Mouse (Mus musculus): ENCODE results near the gene Fcna.
A peak's percentile ranks its signal among the peaks of the same experiment; 100 is the strongest.

The Fcna gene

DNA sequence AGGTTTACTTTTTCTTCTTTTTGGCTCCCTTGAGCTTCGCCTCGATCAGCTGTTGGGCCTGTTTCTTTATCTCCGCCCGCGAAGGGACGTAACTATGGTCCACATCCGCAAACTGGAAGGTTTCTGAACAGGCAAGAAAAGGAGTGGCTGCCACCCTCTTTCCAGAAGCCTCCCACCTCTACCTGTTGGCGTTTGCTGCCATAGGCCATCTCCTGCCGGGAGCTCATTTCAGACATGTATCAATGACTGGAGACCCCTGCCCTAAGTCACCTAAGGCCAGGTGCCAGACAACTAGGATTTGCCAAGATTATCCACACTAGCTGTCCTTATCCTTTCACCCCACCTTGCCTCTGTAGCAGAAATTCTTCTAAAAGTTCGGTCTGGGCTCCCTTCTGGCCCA, 19.2 kb downstream of the Fcna start:
- no peak for DNase-seq (ENCODE audit: low read depth, low spot score)

DNA sequence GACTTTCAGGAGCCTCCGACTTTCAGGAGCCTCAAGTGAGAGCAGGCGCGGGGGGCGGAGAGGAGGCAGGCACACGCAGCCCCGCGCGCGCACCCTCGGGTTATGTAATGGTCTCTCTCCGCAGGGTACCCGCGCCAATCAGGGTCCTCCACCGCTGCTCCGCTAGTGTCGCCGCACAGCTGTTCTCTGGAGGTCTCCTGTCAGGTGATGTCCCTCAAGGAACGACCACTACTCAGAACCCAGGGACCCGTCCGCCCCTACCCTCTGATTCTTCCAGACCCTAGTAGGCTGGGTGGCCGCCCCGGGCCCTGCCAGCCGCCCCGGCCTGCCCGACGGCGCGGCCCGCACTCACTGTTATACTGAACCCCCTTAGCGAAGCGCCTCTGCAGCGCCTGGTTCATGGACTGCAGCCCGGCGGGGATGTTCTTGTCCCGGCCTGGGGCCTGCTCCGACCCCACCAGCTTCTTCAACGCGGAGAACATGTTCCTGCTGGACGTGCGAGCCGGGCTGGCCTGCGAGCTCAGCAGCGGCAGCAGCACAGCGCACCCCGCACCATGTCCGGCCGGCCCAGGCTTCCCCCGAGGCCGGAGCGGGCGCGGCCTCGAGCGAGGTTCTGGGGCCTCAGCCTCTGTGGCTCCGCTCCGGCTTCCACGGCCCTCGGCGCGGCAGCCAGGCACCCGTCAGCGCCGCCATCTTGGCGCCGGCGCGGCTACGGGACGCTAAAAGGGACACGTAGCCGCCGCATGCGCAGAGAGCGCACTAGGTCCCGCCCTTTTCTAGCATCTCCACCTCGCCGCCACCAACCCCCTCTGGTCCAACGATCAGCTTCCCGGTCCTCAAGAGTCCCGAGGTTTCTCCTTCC, 19.8 kb downstream of the Fcna start, which contains the start of gene Rabl6:
Gene Rabl6, minus strand, starts transcription at position 761 of the 862 bp plus-strand sequence.
- DNase-seq (ENCODE audit: low read depth, low spot score), result peak; percentile 91

DNA sequence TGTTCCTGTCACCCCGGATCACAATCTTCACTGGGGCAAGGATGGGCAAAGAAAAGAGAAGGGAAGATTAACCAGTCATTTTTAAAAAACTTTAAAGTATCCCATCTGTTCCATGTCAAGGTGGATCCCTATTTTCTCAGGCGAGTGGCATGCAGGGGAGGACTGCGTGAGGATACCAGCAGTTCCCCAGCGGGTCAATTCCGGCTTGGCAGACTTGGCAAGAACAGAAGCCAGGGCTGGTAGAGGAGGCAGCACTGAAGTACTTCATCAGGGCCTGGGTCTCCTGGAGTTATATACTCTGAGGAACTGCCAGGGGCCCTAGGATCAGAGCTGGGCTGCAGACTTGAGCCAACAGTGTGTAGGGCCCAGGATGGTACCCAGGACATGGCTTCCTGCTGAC, 25.3 kb downstream of the Fcna start:
- DNase-seq (ENCODE audit: low read depth, low spot score), result no peak

DNA sequence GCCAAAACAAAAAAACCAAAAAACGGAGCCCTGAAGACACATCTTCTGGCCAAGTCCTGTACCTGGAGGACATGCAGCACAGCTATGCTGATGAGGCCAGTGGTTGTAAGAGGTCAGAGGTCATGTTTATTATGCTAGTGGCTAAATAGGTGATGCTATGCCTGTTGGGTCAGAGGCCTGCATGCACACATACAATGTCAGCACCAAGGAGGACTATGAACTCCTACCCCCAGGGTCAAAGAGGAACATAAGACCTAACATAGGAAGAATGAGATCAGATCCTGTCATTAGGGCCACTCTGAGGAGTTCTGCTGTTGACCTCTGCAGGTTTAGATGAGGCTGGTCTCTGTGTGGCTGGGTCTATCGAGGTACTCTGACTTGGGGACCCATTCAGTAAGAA, 27.8 kb downstream of the Fcna start:
- no peak for DNase-seq (ENCODE audit: low read depth, low spot score)

DNA sequence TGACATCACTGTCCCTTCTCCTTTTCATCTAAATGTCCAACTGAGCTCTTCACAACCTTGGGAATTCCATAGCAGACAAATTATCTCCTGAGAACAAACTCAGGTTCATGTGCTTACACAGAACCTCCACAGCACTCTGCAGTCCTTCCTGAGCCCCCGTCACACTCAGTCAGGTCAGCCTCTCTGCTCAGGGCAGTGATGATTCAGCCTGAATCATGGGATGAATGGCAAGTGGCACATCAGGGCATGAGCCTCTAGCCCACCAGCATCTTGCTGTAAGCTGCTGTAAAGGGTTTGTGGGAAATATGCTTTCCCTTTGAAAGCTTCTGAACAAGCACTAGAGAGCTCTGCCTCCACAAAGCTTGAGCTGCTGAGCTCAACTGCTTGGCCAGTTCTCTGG, 29.1 kb downstream of the Fcna start:
- no peak for DNase-seq (ENCODE audit: low read depth, low spot score)

DNA sequence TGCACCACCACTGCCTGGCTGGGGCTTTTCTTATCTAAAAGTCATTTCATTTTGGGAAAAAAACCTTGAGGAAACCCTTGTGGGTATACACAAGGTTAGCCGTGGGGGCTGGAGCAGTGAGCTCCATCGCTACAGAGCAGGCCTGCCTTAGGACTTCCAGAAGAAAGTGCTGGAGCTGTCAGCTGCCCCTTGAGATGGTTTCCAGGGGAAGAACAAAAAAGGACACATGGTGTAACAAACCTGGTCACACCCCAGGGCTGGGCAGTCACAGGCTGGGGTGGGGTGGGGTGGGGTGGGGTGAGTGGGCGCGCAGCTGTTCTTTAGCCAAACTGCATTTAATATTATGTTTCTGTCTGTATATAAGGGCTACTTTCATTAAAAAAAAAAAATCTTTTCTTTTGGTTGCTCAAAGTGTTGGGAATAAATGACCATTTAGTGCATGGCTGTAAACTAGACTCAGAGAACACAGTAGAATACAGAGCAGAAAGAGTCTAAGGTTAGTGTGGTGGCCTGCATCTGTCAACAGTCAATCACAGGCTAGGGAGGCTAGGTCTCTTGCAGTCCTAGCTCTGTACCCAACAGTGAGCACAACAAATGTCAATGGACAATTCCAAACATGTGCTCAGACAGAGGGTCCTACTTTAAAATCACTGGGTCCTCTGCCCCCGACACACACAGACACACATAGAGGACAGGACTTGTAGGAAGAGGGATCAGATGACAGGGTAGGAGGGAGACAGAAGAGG, 30.9 kb downstream of the Fcna start:
- no peak for DNase-seq (ENCODE audit: low read depth, low spot score)

DNA sequence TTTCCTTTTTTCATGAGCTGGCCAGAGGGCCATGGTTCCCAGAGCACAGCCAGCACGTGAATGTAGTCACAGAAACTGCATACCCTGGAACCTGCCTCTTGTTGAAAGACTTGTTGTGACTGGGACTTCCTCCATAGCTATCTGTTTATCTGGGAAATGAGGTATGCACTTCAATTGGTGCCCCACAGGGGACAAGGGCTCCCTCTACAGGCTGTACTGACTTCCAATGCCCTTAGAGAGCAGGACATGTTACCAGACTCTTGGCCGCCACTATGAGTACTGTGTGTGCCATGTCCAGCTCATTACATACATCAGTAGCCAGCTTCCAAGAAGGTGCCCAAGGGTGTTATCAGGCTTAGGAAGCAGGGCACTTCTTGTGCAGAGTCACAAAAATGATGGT, 36.0 kb downstream of the Fcna start:
- DNase-seq (ENCODE audit: low read depth, low spot score), result peak; percentile 30

DNA sequence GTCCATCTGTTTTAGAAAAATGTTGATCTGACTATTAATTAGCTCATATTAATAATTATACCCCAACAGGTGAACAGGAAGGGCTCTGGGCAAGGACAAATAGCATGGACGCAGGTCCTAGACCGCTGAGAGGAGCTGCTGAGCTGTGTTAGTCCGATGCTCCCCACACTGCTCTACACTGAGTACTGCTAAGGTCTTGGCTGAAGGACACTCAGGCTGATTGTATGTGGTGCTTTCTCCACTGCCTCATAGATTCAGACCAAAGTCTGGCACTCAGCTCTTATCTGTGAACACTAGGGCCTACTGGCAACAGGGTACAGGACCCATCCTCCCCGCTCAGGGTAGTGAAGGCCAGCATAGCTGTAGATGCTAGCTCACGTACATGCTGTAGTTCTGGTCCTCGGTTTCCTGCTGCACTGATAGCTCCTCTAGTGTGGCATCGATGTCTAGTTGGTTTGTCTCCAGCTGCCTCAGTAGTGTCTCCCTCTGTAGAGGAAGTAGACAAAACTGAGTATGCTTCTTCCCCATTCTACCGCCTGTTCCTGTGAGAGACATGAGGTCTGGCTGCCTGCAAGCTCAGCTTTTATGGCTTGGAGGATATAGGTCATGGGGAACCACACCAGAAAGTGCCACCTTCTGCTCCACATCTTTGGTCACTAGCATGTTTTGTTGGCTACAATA, 39.5 kb downstream of the Fcna start:
- no peak for DNase-seq (ENCODE audit: low read depth, low spot score)

DNA sequence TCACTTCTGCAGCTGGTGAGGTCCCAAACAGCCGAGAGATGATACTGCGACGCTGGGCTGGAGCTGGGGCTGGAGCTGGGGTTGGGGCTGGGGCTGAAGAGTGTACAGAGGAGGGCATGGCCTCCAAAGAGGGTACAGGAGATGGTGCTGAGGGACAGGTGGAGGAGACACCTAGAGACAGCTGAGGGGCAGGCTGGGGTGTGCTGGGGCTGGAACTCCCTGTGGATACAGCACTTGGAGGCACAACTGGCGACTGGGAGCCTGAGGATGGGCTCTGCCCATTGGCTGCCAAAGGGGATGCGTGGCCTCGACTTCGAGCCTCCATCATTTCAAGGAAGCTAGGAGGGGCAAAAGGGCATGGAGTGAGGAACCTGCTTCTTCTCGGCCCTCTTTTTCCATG, 40.5 kb downstream of the Fcna start:
- DNase-seq (ENCODE audit: low read depth, low spot score), result no peak

DNA sequence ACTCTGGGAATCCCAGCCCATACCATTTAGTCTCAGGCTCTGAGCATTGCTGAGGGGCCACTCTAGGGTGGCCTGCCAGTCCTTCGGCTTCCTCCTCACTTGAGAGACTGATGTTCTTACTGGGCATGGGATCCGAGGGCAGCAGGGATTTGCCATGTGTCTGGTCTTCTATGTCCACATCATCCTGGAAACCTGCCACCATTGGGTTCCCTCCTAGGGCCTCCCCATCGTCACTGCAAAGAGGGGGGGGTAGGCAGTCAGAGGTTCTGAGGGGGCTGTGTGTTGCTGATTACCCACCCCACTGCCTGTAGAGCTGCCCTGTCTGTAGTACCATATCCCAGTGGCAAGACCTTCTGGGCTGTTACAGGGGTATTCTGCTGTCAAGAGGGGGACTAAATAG, 42.2 kb downstream of the Fcna start:
- DNase-seq (ENCODE audit: low read depth, low spot score), result no peak

DNA sequence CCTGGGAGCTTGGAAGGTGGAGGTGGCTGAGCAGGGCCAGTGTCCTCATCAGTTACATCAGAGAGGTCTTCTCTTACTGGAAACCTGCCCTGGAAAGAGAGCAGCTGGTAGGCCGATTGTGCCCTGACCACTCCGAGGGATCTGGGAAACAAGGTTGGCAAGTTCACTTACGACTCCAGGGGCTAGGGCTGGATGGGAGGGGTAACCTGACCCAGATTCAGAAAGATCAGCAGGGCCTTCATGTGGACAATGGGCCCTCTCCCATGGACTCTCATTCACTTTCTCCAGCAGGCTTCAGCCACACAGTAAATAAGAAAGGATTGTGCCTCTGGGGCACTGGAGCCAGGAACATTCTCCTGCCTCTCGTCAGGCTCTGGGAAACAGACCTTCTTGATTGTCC, 43.0 kb downstream of the Fcna start:
- DNase-seq (ENCODE audit: low read depth, low spot score), result no peak

DNA sequence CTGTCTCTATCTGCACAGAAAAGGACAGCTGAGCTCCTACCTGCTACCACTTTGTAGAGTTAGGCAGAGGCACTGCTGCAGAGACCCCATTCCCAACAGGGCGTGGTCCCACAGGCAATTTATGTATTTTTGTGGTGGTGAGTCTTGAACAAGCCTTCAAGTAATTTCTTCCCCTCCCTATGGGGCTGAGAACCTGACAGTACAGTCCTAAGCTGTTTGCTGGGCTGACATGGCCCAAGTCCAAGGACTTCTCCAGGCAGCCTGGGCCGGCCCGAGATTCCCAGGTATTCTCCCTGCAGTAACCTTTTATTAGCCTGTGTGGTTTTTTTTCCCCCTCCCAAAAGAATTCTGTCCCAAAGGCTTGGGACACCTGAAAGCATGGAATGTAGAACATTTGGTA, 43.7 kb downstream of the Fcna start:
- DNase-seq (ENCODE audit: low read depth, low spot score), result no peak

DNA sequence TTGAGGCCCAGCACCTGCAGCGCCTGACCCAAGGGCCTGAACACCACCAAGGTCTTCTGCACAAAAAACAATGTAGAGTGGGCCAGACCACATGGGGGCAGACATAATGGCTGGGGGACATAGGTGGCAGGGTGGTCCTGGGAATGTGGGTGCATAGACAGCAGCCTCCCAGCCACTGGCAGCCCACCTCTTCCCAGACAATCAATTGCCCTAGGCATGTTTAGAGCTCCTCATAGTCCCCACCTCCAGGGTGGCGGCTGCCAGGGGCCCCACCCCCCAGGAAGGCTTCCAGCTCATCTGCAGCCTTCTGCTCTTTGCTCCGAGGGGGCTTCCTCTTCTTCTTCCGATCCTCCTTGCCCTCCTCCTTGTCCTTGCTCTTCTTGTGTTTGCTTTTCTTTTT, 44.3 kb downstream of the Fcna start:
- no peak for DNase-seq (ENCODE audit: low read depth, low spot score)

DNA sequence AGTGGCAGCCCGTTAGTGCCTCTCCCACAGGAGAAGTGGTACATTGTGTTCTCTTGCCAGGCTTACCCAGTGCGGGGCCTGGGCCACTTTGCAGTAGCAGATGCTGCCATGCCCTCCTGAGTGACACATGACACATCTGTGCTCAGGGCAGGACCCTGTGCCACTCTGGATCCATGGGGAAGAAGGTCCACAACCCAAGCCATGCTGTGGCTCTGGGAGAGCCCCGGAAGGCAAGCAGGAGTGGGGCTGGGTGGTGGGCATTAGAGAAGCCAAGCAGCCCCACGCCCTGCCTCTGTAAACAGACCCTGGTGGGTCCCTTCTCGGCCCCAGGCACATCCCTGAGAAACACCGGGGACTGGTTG, 44.7 kb downstream of the Fcna start:
- no peak for DNase-seq (ENCODE audit: low read depth, low spot score)

DNA sequence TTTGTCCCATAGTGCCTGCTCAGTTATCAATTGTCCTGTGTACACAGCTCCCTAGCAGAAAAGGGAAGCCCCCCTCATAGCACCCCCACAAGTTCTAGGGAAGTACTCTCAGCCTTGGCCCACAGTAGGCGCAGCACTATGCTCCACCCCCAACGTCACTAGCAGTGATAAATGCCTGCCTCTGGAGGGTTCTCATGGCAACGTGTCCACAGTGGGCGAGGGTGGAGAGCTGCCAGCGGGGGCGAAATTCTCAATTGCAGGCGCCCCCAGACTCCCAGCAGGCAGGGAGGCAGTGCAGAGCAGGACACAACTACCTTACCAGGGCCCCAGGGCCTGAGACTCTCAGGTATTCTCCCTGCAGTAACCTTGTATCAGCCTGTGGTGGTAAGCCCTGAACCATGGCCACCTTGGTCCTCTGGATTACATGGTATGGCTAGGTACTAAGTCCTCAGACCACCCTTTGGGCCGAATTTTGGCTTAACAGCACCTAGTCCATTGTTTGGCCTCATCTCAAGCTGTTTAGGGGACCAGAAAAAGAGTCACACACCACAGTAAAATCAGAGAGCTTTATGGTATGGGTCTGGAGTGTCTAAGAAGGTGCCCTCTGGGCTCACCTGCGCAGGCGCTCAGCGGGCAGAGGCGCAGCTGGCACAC, 45.2 kb downstream of the Fcna start:
- DNase-seq (ENCODE audit: low read depth, low spot score), result no peak

DNA sequence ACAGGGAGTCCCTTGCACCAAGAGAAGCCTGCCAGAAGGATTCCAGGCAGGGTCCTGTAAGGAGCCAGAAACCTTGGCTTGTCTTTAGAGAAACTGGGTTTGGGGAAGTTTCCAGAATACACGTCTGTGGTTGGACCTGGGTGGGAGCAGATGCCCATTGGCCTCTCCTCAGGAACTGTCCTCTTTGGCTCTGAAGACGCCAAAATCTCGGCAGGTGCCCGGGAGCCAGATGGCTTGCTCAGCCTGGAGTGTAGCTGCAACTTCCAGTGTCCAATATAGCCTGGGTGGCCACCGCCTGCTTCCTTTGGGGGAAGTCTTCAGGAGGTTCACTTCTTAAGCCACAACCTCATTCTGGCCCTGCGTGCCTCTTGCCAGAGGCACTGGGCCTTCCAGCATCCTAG, 45.9 kb downstream of the Fcna start:
- no peak for DNase-seq (ENCODE audit: low read depth, low spot score)

DNA sequence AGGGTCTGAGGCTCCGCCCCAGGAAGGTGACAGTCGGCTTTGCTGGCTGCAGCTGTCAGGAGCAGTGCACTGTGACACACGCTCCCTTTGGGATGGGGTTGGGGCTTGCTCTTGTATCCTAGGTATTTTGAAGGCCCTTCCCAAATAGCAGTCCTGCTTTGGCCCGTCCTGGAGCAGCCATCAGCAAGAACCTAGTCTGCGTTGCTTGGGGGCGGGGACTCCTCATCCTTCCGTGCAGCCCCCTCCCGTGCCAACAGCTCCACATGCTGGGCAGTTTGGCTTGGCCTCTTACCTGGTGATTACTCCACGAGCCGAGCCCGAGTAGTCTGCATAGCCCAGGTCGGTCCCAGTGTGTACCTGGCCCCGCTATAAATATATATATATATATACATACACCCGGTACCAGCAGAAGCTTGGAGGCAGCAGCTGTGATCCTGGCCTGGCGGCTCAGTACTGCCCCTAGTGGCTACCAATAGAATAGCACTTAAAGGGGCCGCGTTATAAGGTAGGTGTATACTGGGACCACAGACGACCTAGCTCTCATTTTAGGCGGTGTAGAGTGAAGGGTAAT, 46.5 kb downstream of the Fcna start, which contains the start of gene Ajm1:
Gene Ajm1, minus strand, starts transcription at position 464 of the 571 bp plus-strand sequence.
- DNase-seq (ENCODE audit: low read depth, low spot score), result peak; percentile 77

DNA sequence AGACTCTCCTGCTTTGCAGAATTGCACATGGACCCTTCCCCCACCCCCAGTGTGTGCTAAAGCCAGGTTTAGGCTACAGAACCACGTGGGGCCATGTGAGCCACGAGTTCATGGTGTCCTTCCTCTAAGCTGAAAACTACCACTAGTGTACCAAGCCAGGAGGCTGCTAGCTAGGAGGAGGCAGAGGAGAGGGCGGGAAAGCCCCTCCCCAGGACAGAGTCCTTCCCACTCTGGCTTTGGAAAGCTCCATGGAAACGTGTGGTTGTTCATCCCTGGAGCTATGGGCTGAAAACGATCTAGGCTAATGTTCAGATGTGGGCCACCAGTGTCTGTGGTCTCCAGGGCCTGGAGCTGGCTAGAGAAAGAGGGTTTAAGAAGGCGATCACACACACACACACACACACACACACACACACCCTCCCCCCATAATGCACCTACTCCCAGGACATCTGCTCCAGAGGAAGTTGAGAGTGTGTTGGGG, 47.2 kb downstream of the Fcna start:
- DNase-seq (ENCODE audit: low read depth, low spot score), result no peak

DNA sequence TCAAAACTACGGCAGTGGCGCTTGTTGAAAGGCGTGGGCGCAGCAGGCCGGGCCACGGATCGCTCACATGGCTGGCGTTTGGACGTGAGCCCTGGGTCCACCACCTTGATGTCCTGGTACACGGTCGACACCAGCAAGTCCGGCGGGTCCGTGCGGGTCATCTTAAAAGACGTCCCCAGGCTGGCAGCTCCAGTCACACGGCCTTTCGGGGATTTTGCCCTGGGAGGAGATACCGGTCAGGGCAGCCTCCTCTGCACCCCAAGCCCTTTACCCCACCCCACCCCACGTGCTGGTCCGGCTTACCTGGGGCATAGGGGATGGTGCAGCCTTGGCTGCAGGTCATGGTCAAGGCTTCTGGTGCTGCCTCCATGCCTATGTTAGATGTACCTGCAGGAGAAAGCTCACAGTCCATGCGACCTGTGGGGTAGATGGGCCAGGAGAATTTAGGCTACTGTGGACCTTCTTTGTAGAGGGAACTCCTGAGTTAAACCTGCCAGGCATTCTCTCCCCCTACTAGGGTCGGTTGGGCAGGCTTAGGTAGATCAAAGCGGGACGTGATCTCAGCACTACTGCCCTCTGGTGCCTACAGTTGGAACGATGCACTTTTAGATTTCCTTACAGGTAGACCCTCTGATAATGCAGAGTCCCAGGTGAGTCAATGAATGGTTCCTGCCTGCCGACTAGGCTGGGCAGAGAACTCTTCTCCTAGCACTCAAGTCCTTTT, 47.9 kb downstream of the Fcna start:
- peak; percentile 74 for DNase-seq (ENCODE audit: low read depth, low spot score)

All from CD4-positive helper T cell, adult 2 months (primary cell).